Mouse (Mus musculus): Measurements from ENCODE around the gene Gm5168. TPM values are rescaled to one million over a fixed set of nuclear protein-coding genes. Genes with fewer than 3 reads are reported as not detected.
"Not testable (repeated sequence)": the region's sequence is repeated elsewhere in the genome, so short reads cannot be mapped to it uniquely, and the experiment has no call there.

Gene Gm5168
- total RNA-seq (2021): not detected
- long read RNA-seq, experiment 1: 0 reads
- long read RNA-seq, experiment 2: 0 reads

- DNase-seq (ENCODE audit: low spot score in 2 of 2); intact Hi-C loops (cut with DNase I): not testable (repeated sequence)
Observed at GRCm38 (mm10) chrX:26050941-26051340, at the start of gene Gm5168. Gm5168 (minus strand) TSS chrX:26051041.

Other genes starting within 250 kb of the Gm5168 start
- not detected for gene Gm2012, start 180.3 kb upstream of the Gm5168 start, total RNA-seq (2021)